ENCODE assay signal across 11 mouse cellular contexts in the genomic region with DNA sequence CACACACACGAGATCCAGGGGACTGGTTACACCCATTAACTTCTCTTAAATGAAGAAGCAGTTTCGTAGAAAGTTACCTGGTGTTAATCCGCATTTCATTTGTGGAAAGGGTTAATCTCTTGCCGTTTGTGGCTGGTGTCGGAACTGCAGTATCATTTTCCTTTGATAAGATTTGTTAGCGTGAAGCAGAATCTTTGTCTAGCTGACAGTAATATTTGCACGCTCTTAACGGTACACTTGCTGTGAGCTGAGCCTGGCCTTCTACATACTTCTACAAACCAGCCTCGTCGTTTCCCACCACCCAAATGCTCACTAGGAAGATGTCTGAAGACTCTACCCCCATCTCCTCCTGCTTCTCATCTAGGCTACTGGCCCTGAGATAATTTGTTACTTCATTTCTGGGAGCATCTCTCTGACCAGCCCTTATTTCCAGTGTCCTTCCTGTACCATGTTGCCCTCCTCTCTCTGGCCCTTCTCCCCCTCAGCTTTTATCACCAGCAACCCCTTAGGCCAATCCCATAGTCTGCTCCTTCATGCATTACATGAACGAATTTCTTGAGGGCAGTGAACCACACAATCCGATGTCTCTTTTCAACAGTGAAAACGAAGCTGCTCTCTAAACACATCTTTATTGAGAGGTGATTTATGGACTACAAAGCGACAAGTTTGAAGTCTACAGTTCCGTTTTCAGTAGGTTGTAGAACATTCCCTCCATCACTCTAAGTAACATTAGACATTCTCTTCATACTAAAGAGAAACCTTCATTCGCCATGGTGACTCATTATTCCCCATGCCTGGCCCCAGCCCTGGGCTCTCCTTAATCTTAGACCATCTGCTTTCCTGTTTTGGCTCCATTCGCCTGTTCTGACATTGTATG. TPM values are rescaled to one million over a fixed set of nuclear protein-coding genes. Genes with fewer than 3 reads are reported as not detected.
A peak's percentile ranks its signal among the peaks of the same experiment; 100 is the strongest.
DNase-seq lines count a peak whose midpoint lies in the region; ATAC-seq and TF ChIP-seq lines count a peak whose summit lies in the region.
"Had no signal": no experiment of that assay in that cellular context is flagged by ENCODE, and none has a peak within 500 bp of the region (broad histone marks: within the 10 kb centered on the region; RNA-seq: fewer than 3 reads in every experiment).

No protein-coding gene starts in this region.

- peak overlapping the region; percentile 73 for H3K4me3 ChIP-seq in megakaryocyte, embryonic 14.5 days (replicated peaks)
- no peak overlapping the region for H3K4me3 ChIP-seq in liver, embryonic 13.5 days (replicated peaks)
- H3K4me3 ChIP-seq in stomach, postnatal 0 days (ENCODE audit: low read depth, low read length): no peak overlapping the region

- no peaks in the 10 kb centered on the region for H3K27me3 ChIP-seq in megakaryocyte, embryonic 14.5 days (replicated peaks)
- H3K27me3 ChIP-seq in liver, embryonic 13.5 days: no peaks in the 10 kb centered on the region
- H3K27me3 ChIP-seq in stomach, postnatal 0 days (ENCODE audit: control insufficient read depth, insufficient read depth, low read length): no peaks in the 10 kb centered on the region

- TF ChIP-seq EP300 in stomach, postnatal 0 days (optimal IDR thresholded peaks at IDR 0.05): no peak

- H3K4me1 ChIP-seq in megakaryocyte, embryonic 14.5 days: peaks cover 94% of the 10 kb centered on the region
- peaks cover 80% of the 10 kb centered on the region for H3K4me1 ChIP-seq in liver, embryonic 13.5 days (replicated peaks)
- H3K4me1 ChIP-seq in stomach, postnatal 0 days (replicated peaks; ENCODE audit: control insufficient read depth, insufficient read depth): peaks cover 5% of the 10 kb centered on the region

- peak; percentile 28 for TF ChIP-seq CTCF in stomach, postnatal 0 days (IDR thresholded peaks at IDR 0.05; ENCODE audit: low read depth)

- peak; percentile 45 for DNase-seq in embryo, embryonic 10 days (ENCODE audit: low spot score)
- DNase-seq in embryo, embryonic 9.5 days (ENCODE audit: extremely low spot score): no peak
- DNase-seq in liver, embryonic 13.5 days: no peak
- no peak for DNase-seq in stomach, postnatal 0 days (ENCODE audit: low spot score)
- DNase-seq in thymus, postnatal 0 days (ENCODE audit: low spot score): no peak
- DNase-seq in right cerebral cortex, adult 2 months (ENCODE audit: low spot score in 2 of 2): no peak
- DNase-seq: cerebellum, adult 9-11 months; heart, postnatal 4 days had no signal

- WGBS in liver, embryonic 13.5 days (ENCODE audit: insufficient replicate concordance): 19% methylated on average over 17 of the region's 17 CpGs
- 40% methylated on average over 17 of the region's 17 CpGs for WGBS in stomach, postnatal 0 days

- no peak for ATAC-seq in megakaryocyte, adult 5-6 weeks (ENCODE audit: poor library complexity, severe bottlenecking)
- no peak for ATAC-seq in liver, embryonic 13.5 days (ENCODE audit: low read depth)
- ATAC-seq in stomach, postnatal 0 days (ENCODE audit: low FRiP score, low TSS enrichment): no peak
- ATAC-seq: activated CD4-positive, CD25-positive, alpha-beta regulatory T cell, adult 4 months had no signal

- peaks cover 7% of the 10 kb centered on the region; the same call in 1 of the 2 replicates for H3K9me3 ChIP-seq in megakaryocyte, embryonic 14.5 days
- H3K9me3 ChIP-seq in liver, embryonic 13.5 days (replicated peaks): no peaks in the 10 kb centered on the region
- no peaks in the 10 kb centered on the region for H3K9me3 ChIP-seq in stomach, postnatal 0 days (ENCODE audit: control insufficient read depth, low read length)

- H3K27ac ChIP-seq in liver, embryonic 13.5 days: peak overlapping the region; percentile 59
- H3K27ac ChIP-seq in stomach, postnatal 0 days (replicated peaks): no peak overlapping the region

- H3K36me3 ChIP-seq in megakaryocyte, embryonic 14.5 days (replicated peaks; ENCODE audit: low read length): peaks cover 8% of the 10 kb centered on the region
- H3K36me3 ChIP-seq in liver, embryonic 13.5 days: no peaks in the 10 kb centered on the region
- no peaks in the 10 kb centered on the region for H3K36me3 ChIP-seq in stomach, postnatal 0 days (ENCODE audit: control insufficient read depth, insufficient read depth, low read length)

- H3K4me2 ChIP-seq in liver, embryonic 13.5 days: peak overlapping the region; percentile 40
- no peak overlapping the region for H3K4me2 ChIP-seq in stomach, postnatal 0 days (replicated peaks; ENCODE audit: low read depth)

- no peak overlapping the region for H3K9ac ChIP-seq in liver, embryonic 13.5 days
- no peak overlapping the region for H3K9ac ChIP-seq in stomach, postnatal 0 days (ENCODE audit: low read length)

RNA-seq across cellular contexts. Expression of gene Sec22b, which starts 36.3 kb away (rescaled TPM):
- 34.0 and 73.4 TPM in 2 replicates for polyA plus RNA-seq in megakaryocyte, embryonic 14.5 days (2012; ENCODE audit: insufficient read depth, low replicate concordance)
- total RNA-seq in megakaryocyte, adult 5-6 weeks (2015): 83.9 and 98.2 TPM in 2 replicates
- 51.7 and 69.2 TPM in 2 replicates for total RNA-seq in megakaryocyte, adult 5-6 weeks (2017)
- polyA plus RNA-seq in liver, embryonic 13.5 days (2015; fragmentation: Nextera tagmentation; extraction: Ambion mirVana): 60.8 and 67.3 TPM in 2 replicates
- polyA plus RNA-seq in stomach, postnatal 0 days (2015; fragmentation: Nextera tagmentation; extraction: Ambion mirVana): 88.6 and 90.6 TPM in 2 replicates
- polyA plus RNA-seq in thymus, postnatal 0 days (2015; fragmentation: Nextera tagmentation; extraction: Ambion mirVana): 108 and 112 TPM in 2 replicates

RNA-seq across cellular contexts. Expression of gene Pde4dip, which starts 48.8 kb away (rescaled TPM):
- 0.38 TPM in 1 of 2 replicates, not detected in the other for polyA plus RNA-seq in megakaryocyte, embryonic 14.5 days (2012; ENCODE audit: insufficient read depth, low replicate concordance)
- 7.5 and 7.9 TPM in 2 replicates for total RNA-seq in megakaryocyte, adult 5-6 weeks (2015)
- 10.9 and 14.4 TPM in 2 replicates for total RNA-seq in megakaryocyte, adult 5-6 weeks (2017)
- 5.8 and 7.5 TPM in 2 replicates for polyA plus RNA-seq in liver, embryonic 13.5 days (2015; fragmentation: Nextera tagmentation; extraction: Ambion mirVana)
- 9.3 and 9.9 TPM in 2 replicates for polyA plus RNA-seq in stomach, postnatal 0 days (2015; fragmentation: Nextera tagmentation; extraction: Ambion mirVana)
- 7.3 and 8.8 TPM in 2 replicates for polyA plus RNA-seq in thymus, postnatal 0 days (2015; fragmentation: Nextera tagmentation; extraction: Ambion mirVana)
